Mouse (Mus musculus): Measurements from ENCODE around the gene Zfp12. TPM values are rescaled to one million over a fixed set of nuclear protein-coding genes. Genes with fewer than 3 reads are reported as not detected.

Zfp12 gene
- polyA plus RNA-seq, 1 experiment, result 5.6 TPM

DNA sequence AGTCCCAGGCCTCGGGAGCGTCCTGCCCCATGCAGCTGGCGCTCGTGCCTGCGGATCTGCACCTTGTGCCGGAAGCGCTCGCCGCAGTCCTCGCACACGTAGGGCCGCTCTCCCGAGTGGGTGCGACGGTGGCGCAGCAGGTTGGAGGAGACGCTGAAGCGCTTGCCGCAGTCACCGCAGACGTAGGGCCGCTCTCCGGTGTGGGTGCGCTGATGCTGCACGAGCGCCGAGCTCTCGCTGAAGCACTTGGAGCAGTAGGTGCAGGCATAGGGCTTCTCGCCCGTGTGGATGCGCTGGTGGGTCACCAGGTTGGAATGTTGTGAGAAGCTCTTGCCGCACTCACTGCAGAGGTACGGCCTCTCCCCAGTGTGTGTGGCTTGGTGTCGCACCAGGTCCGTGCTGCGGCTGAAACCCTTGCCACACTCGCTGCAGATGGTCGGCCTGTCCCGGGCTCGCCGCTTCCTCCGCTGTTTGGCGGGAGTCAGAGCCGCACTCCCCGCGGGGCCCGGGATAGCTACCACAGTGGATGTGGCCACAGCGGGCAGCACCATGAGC, 52.9 kb downstream of the Zfp12 start:
- H3K4me1 ChIP-seq (ENCODE audit: control insufficient read depth, insufficient read depth, low read length), result peaks cover 9% of the 10 kb centered on the region
- TF ChIP-seq POLR2A (IDR thresholded peaks at IDR 0.05; ENCODE audit: borderline replicate concordance, control insufficient read depth, low read depth, low read length), result no peak; the same call in 1 of the 2 replicates
- TF ChIP-seq CTCF (IDR thresholded peaks at IDR 0.05; ENCODE audit: control insufficient read depth, insufficient read depth, low read length), result no peak
- WGBS, result 4% methylated on average over 48 of the region's 48 CpGs
- peak overlapping the region; percentile 29 for H3K4me3 ChIP-seq (replicated peaks; ENCODE audit: control insufficient read depth, low read depth, low read length)
- H3K27ac ChIP-seq (ENCODE audit: control insufficient read depth, insufficient read depth, low read depth, low read length, poor library complexity), result no peak overlapping the region; the same call in 1 of the 2 replicates

DNA sequence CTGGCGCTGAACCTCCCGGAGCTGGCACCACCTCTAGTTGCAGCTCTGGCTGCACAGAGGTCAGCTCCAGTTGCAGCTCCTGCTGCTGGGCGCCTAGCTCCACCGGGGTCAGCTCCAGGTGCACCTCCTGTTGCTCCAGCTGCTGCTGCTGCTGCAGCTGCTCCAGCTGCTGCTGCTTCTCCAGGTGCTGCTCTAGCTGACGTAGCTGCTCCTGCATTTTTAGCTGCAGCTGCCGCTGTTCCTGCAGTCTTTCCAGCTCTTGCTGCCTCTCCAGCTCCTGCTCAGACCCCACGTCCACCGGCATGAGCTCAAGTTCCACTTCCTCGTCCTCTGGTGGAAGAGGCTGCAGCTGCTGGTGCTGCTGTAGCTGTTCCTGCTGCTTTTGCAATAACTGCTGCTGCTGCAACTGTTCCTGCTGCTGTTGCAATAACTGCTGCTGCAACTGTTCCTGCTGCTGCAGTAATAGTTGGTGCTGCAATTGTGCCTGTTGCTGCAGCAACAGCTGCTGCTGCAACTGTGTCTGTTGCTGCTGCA, 53.5 kb downstream of the Zfp12 start:
- Histone ChIP-seq H3K4me1 (ENCODE audit: control insufficient read depth, insufficient read depth, low read length) (peaks cover 9% of the 10 kb centered on the region), H3K27ac (ENCODE audit: control insufficient read depth, insufficient read depth, low read depth, low read length, poor library complexity) (peak overlapping the region; percentile 33), H3K4me3 (replicated peaks; ENCODE audit: control insufficient read depth, low read depth, low read length) (no peak overlapping the region)
- 6% methylated on average over 9 of the region's 9 CpGs for WGBS
- TF ChIP-seq POLR2A (IDR thresholded peaks at IDR 0.05; ENCODE audit: borderline replicate concordance, control insufficient read depth, low read depth, low read length) (no peak; the same call in 1 of the 2 replicates), CTCF (IDR thresholded peaks at IDR 0.05; ENCODE audit: control insufficient read depth, insufficient read depth, low read length) (no peak)

DNA sequence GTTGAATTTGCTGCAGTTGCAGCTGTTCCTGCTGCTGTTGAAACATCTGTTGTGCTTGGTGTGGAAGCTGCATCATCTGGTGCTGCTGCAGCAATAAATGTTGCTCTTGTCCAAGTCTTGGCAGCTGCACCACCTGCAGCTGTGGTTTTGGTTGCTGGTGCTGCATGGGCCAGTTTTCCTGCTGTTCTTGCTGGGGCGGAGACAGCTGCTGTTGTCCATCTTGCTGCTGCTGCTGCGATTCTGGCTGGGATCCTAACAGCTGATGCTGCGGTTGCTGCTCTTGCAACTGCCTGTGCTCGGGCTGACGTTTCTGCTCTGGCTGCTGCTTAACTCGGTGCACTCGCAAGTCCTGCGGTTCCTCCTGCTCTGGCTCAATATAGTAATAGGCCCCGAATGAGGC, 54.3 kb downstream of the Zfp12 start:
- Histone ChIP-seq H3K27ac (ENCODE audit: control insufficient read depth, insufficient read depth, low read depth, low read length, poor library complexity) (peak overlapping the region; percentile 35), H3K4me1 (ENCODE audit: control insufficient read depth, insufficient read depth, low read length) (peaks cover 9% of the 10 kb centered on the region), H3K4me3 (replicated peaks; ENCODE audit: control insufficient read depth, low read depth, low read length) (no peak overlapping the region)
- TF ChIP-seq CTCF (IDR thresholded peaks at IDR 0.05; ENCODE audit: control insufficient read depth, insufficient read depth, low read length) (no peak), POLR2A (IDR thresholded peaks at IDR 0.05; ENCODE audit: borderline replicate concordance, control insufficient read depth, low read depth, low read length) (no peak)
- 67% methylated on average over 9 of the region's 9 CpGs for WGBS

DNA sequence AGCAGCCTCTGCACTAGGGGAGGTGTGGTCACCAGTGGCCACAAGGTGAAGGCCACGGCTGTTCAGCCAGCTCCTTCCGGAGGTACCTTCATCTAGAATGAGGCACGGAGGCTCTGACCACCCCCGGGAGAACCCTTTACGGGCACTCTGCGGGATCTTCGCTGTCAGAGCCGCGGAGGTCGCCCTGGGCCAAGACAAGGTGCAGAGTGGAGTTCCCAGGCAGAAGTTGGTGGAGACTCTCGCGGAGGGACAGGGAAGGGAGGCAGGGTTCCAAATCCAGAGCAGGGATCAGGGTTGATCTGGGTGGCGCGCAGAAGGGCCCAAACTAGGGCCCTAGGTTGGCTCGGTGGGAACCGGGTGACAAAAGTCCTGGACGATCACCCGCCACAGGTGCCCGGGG, 57.9 kb downstream of the Zfp12 start:
- Histone ChIP-seq H3K4me3 (replicated peaks; ENCODE audit: control insufficient read depth, low read depth, low read length) (no peak overlapping the region), H3K4me1 (ENCODE audit: control insufficient read depth, insufficient read depth, low read length) (peaks cover 7% of the 10 kb centered on the region), H3K27ac (ENCODE audit: control insufficient read depth, insufficient read depth, low read depth, low read length, poor library complexity) (no peak overlapping the region)
- WGBS, result 6% methylated on average over 16 of the region's 19 CpGs
- TF ChIP-seq POLR2A (IDR thresholded peaks at IDR 0.05; ENCODE audit: borderline replicate concordance, control insufficient read depth, low read depth, low read length) (no peak), CTCF (IDR thresholded peaks at IDR 0.05; ENCODE audit: control insufficient read depth, insufficient read depth, low read length) (no peak)

DNA sequence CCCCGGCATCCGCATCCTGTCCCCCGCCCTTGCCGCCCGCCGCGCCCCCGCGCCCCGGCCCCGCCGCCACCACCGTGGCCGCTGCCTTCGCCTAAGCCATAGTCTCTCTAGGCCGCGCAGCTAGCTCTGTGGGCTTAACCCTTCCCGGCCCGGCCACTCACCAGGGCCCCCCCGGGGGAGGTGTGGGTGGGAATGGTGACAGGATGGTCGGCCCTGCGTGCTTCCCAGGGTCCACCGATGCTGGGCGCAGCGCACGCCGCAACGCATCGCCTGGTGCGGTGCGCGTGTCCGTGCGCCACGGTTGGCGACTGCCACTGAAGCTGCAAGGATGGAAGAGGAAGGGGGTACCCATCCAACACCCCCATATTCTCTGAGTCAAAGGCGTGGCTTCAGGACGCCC, 58.4 kb downstream of the Zfp12 start, which contains the start of gene Zfp853:
Gene Zfp853 (minus strand): TSS at position 220 of the 400 bp plus-strand sequence.
- H3K4me1 ChIP-seq (ENCODE audit: control insufficient read depth, insufficient read depth, low read length), result peaks cover 5% of the 10 kb centered on the region
- H3K27ac ChIP-seq (ENCODE audit: control insufficient read depth, insufficient read depth, low read depth, low read length, poor library complexity), result no peak within 1 kb of the TSS
- 6% methylated on average over 38 of the region's 38 CpGs for WGBS
- no peak within 1 kb of the TSS for H3K4me3 ChIP-seq (replicated peaks; ENCODE audit: control insufficient read depth, low read depth, low read length)
- TF ChIP-seq POLR2A (IDR thresholded peaks at IDR 0.05; ENCODE audit: borderline replicate concordance, control insufficient read depth, low read depth, low read length) (no peak), CTCF (IDR thresholded peaks at IDR 0.05; ENCODE audit: control insufficient read depth, insufficient read depth, low read length) (no peak)

DNA sequence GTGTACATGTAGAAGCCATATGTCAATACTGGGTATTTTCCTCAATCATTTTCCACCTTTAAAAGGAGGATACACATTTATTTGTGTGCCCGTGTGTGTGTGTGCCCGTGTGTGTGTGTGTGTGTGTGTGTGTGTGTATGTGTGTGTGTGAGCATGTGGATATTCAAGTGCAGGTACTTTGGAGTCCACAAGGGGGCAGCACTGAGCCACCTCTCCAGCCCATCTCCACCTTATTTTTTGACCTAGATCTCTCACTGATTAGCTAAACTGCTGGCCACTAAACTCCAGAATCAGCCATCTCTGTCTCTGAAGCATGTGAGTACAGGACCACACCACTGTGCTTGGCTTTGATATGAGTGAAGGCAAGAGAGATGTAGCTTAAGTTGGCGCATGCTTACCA, 59.9 kb downstream of the Zfp12 start:
- TF ChIP-seq POLR2A (IDR thresholded peaks at IDR 0.05; ENCODE audit: borderline replicate concordance, control insufficient read depth, low read depth, low read length), result no peak
- peak; percentile 53 for TF ChIP-seq CTCF (IDR thresholded peaks at IDR 0.05; ENCODE audit: control insufficient read depth, insufficient read depth, low read length)
- no peak overlapping the region for H3K4me3 ChIP-seq (replicated peaks; ENCODE audit: control insufficient read depth, low read depth, low read length)
- H3K4me1 ChIP-seq (ENCODE audit: control insufficient read depth, insufficient read depth, low read length), result no peaks in the 10 kb centered on the region
- WGBS, result 90% methylated on average over 3 of the region's 3 CpGs
- H3K27ac ChIP-seq (ENCODE audit: control insufficient read depth, insufficient read depth, low read depth, low read length, poor library complexity), result no peak overlapping the region

DNA sequence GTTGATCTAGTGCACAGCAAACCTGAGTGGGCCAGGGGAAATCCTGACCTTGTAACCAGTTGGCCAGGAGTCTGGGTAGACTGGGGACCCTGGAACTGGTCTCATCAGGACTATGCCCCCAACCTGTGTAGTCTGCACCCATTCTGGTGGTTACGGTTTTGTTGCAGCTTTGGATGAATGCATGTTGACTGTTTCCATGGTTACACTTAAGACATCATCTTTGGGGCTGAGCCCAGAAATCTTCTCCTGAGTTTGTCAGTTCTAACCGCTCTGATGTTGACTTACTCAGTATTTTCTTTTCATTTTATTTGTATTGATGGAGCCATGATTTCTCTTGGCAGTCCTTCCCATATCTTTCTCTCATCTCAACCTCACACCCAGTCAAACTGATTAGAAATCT, 60.4 kb downstream of the Zfp12 start:
- no peak overlapping the region for H3K4me3 ChIP-seq (replicated peaks; ENCODE audit: control insufficient read depth, low read depth, low read length)
- no peak for TF ChIP-seq POLR2A (IDR thresholded peaks at IDR 0.05; ENCODE audit: borderline replicate concordance, control insufficient read depth, low read depth, low read length)
- no peak for TF ChIP-seq CTCF (IDR thresholded peaks at IDR 0.05; ENCODE audit: control insufficient read depth, insufficient read depth, low read length)
- 81% methylated on average over 2 of the region's 2 CpGs for WGBS
- no peak overlapping the region for H3K27ac ChIP-seq (ENCODE audit: control insufficient read depth, insufficient read depth, low read depth, low read length, poor library complexity)
- no peaks in the 10 kb centered on the region for H3K4me1 ChIP-seq (ENCODE audit: control insufficient read depth, insufficient read depth, low read length)

DNA sequence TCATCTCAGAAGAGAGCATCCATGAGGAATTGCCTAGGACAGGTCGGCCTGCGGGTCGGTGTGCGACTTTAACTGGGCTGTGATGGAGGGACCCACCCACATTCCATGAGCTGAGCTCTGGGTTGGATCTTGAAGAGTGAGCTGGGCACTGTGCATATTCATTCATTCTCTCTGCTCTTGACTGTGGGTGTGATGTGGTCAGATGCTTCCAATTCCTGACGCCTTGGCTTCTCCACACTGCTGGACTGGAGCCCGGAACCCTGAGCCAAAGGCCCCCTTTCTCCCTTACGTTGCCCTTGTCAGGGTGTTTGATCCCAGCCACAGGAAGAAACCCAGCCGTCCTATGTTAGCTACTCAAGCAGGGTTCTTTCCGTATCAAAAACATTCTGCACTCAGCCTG, 63.0 kb downstream of the Zfp12 start:
- TF ChIP-seq POLR2A (IDR thresholded peaks at IDR 0.05; ENCODE audit: borderline replicate concordance, control insufficient read depth, low read depth, low read length), result no peak
- TF ChIP-seq CTCF (IDR thresholded peaks at IDR 0.05; ENCODE audit: control insufficient read depth, insufficient read depth, low read length), result no peak
- WGBS, result 96% methylated on average over 9 of the region's 9 CpGs
- no peak overlapping the region for H3K4me3 ChIP-seq (replicated peaks; ENCODE audit: control insufficient read depth, low read depth, low read length)
- H3K4me1 ChIP-seq (ENCODE audit: control insufficient read depth, insufficient read depth, low read length), result no peaks in the 10 kb centered on the region
- no peak overlapping the region for H3K27ac ChIP-seq (ENCODE audit: control insufficient read depth, insufficient read depth, low read depth, low read length, poor library complexity)

All from bone marrow, adult 2 months (tissue).